Comparison of ENCODE assay signal across 14 mouse cellular contexts in genomic region chr10:126082576-126082975, GRCm38 (mm10).
DNase-seq lines count a peak whose midpoint lies in the region; ATAC-seq lines count a peak whose summit lies in the region.
"Had no signal": no experiment of that assay in that cellular context is flagged by ENCODE, and none has a peak within 500 bp of the region (broad histone marks: within the 10 kb centered on the region; RNA-seq: fewer than 3 reads in every experiment).

No protein-coding gene starts in this region.

- no peak overlapping the region for H3K27ac ChIP-seq in hindbrain, embryonic 10.5 days
- no peak overlapping the region for H3K27ac ChIP-seq in hindbrain, embryonic 11.5 days (ENCODE audit: low read depth, low read length)
- H3K27ac ChIP-seq in lung, embryonic 16.5 days (ENCODE audit: low read length) = peak overlapping the region; percentile 31; the same call in 1 of the 2 replicates
- H3K27ac ChIP-seq in embryonic facial prominence, embryonic 15.5 days (replicated peaks) = peak overlapping the region; percentile 19; the same call in 1 of the 2 replicates
- H3K27ac ChIP-seq in stomach, embryonic 15.5 days = peak overlapping the region; percentile 71
- H3K27ac ChIP-seq: liver, embryonic 14.5 days had no signal

- H3K4me2 ChIP-seq in hindbrain, embryonic 11.5 days (replicated peaks; ENCODE audit: low read depth, low read length) = no peak overlapping the region
- peak overlapping the region; percentile 31 for H3K4me2 ChIP-seq in lung, embryonic 16.5 days (ENCODE audit: low read depth, low read length)
- peak overlapping the region; percentile 28; the same call in 1 of the 2 replicates for H3K4me2 ChIP-seq in embryonic facial prominence, embryonic 15.5 days (replicated peaks)
- peak overlapping the region; percentile 16 for H3K4me2 ChIP-seq in stomach, embryonic 15.5 days

- H3K36me3 ChIP-seq in hindbrain, embryonic 10.5 days = no peaks in the 10 kb centered on the region
- H3K36me3 ChIP-seq in hindbrain, embryonic 11.5 days (ENCODE audit: control insufficient read depth, insufficient read depth, low read length) = no peaks in the 10 kb centered on the region
- H3K36me3 ChIP-seq in lung, embryonic 16.5 days (ENCODE audit: control insufficient read depth, insufficient read depth, low read length) = no peaks in the 10 kb centered on the region
- H3K36me3 ChIP-seq in embryonic facial prominence, embryonic 15.5 days = no peaks in the 10 kb centered on the region
- H3K36me3 ChIP-seq in stomach, embryonic 15.5 days = no peaks in the 10 kb centered on the region

- no peaks in the 10 kb centered on the region for H3K9me3 ChIP-seq in hindbrain, embryonic 10.5 days
- no peaks in the 10 kb centered on the region for H3K9me3 ChIP-seq in hindbrain, embryonic 11.5 days (ENCODE audit: control insufficient read depth, low read length)
- H3K9me3 ChIP-seq in lung, embryonic 16.5 days (ENCODE audit: control insufficient read depth, low read length) = no peaks in the 10 kb centered on the region
- H3K9me3 ChIP-seq in embryonic facial prominence, embryonic 15.5 days (replicated peaks) = no peaks in the 10 kb centered on the region
- H3K9me3 ChIP-seq in stomach, embryonic 15.5 days = no peaks in the 10 kb centered on the region

- ATAC-seq in hindbrain, embryonic 11.5 days (ENCODE audit: low FRiP score) = no peak
- peak; percentile 96 for ATAC-seq in lung, embryonic 16.5 days (ENCODE audit: low read depth)
- ATAC-seq in embryonic facial prominence, embryonic 15.5 days (ENCODE audit: insufficient number of reproducible peaks, low FRiP score, low TSS enrichment, low read depth) = peak; percentile 67; the same call in 1 of the 2 replicates
- ATAC-seq in stomach, embryonic 15.5 days (ENCODE audit: insufficient read depth, low FRiP score, low read depth) = peak; percentile 63; the same call in 1 of the 2 replicates
- no peak for ATAC-seq in cerebellum, adult (ENCODE audit: insufficient number of reproducible peaks, low FRiP score, low TSS enrichment)

- H3K4me3 ChIP-seq in hindbrain, embryonic 10.5 days = no peak overlapping the region
- no peak overlapping the region for H3K4me3 ChIP-seq in hindbrain, embryonic 11.5 days (ENCODE audit: low read depth, low read length)
- peak overlapping the region; percentile 15; the same call in 1 of the 2 replicates for H3K4me3 ChIP-seq in lung, embryonic 16.5 days (ENCODE audit: low read length)
- H3K4me3 ChIP-seq in embryonic facial prominence, embryonic 15.5 days (replicated peaks) = no peak overlapping the region
- H3K4me3 ChIP-seq in stomach, embryonic 15.5 days (replicated peaks) = no peak overlapping the region
- H3K4me3 ChIP-seq: erythroblast, embryonic 14.5 days; myocyte had no signal

- DNase-seq in hindbrain, embryonic 10.5 days (ENCODE audit: low spot score) = peak; percentile 18
- no peak for DNase-seq in hindbrain, embryonic 11.5 days (ENCODE audit: low spot score)
- no peak for DNase-seq in lung, postnatal 25 days (ENCODE audit: low spot score)
- DNase-seq in layer of hippocampus, postnatal 25 days (ENCODE audit: extremely low spot score in 1 of 2, low spot score in 1 of 2) = no peak
- DNase-seq: gastrocnemius, postnatal 36 days; layer of hippocampus, postnatal 36 days; thymus, adult 18-20 months had no signal

- H3K4me1 ChIP-seq in hindbrain, embryonic 10.5 days (replicated peaks) = no peaks in the 10 kb centered on the region
- no peaks in the 10 kb centered on the region for H3K4me1 ChIP-seq in hindbrain, embryonic 11.5 days (replicated peaks; ENCODE audit: control insufficient read depth, insufficient read depth, low read length)
- no peaks in the 10 kb centered on the region for H3K4me1 ChIP-seq in lung, embryonic 16.5 days (replicated peaks; ENCODE audit: control insufficient read depth, insufficient read depth, low read length)
- no peaks in the 10 kb centered on the region for H3K4me1 ChIP-seq in embryonic facial prominence, embryonic 15.5 days
- H3K4me1 ChIP-seq in stomach, embryonic 15.5 days = 0 out of 2 replicates have a peak, but pooled peaks cover 2% of the 10 kb centered on the region

- no peak overlapping the region for H3K9ac ChIP-seq in hindbrain, embryonic 11.5 days (ENCODE audit: low read depth, low read length)
- no peak overlapping the region for H3K9ac ChIP-seq in lung, embryonic 16.5 days (ENCODE audit: low read length)
- H3K9ac ChIP-seq in embryonic facial prominence, embryonic 15.5 days = no peak overlapping the region
- no peak overlapping the region for H3K9ac ChIP-seq in stomach, embryonic 15.5 days
- H3K9ac ChIP-seq: liver, embryonic 14.5 days had no signal

- 64% methylated on average over 11 of the region's 11 CpGs for WGBS in hindbrain, embryonic 10.5 days
- 67% methylated on average over 11 of the region's 11 CpGs for WGBS in hindbrain, embryonic 11.5 days
- 37% methylated on average over 11 of the region's 11 CpGs for WGBS in lung, embryonic 16.5 days
- whole genome bisulfite sequencing in embryonic facial prominence, embryonic 15.5 days = 28% methylated on average over 11 of the region's 11 CpGs
- 42% methylated on average over 11 of the region's 11 CpGs for WGBS in stomach, embryonic 15.5 days

- no peaks in the 10 kb centered on the region for H3K27me3 ChIP-seq in hindbrain, embryonic 10.5 days (ENCODE audit: insufficient read depth, poor library complexity, severe bottlenecking)
- no peaks in the 10 kb centered on the region for H3K27me3 ChIP-seq in hindbrain, embryonic 11.5 days (ENCODE audit: control insufficient read depth, insufficient read depth, low read length)
- no peaks in the 10 kb centered on the region for H3K27me3 ChIP-seq in lung, embryonic 16.5 days (ENCODE audit: control insufficient read depth, insufficient read depth, low read depth, low read length)
- no peaks in the 10 kb centered on the region for H3K27me3 ChIP-seq in embryonic facial prominence, embryonic 15.5 days
- H3K27me3 ChIP-seq in stomach, embryonic 15.5 days (replicated peaks) = no peaks in the 10 kb centered on the region

Comparison
In these comparisons a context has a peak if more than half of its experiments do, and no peak if none do; other contexts are left out.
1. H3K27ac ChIP-seq: peak in lung, embryonic 16.5 days (single experiment), embryonic facial prominence, embryonic 15.5 days (single experiment) and stomach, embryonic 15.5 days (single experiment); none in hindbrain, embryonic 10.5 days (single experiment) and hindbrain, embryonic 11.5 days (single experiment).
2. ATAC-seq: peak in lung, embryonic 16.5 days (single experiment), embryonic facial prominence, embryonic 15.5 days (single experiment) and stomach, embryonic 15.5 days (single experiment); none in hindbrain, embryonic 11.5 days (single experiment) and cerebellum, adult (single experiment).